Mouse (Mus musculus) MEL (cell line): ENCODE measurements around the gene Xpo4.

ENCODE experiments used
- CTCF ChIP-seq, 3 experiments: IDR thresholded peaks in 2 of 3; conservative IDR thresholded peaks in 1 of 3; 2 replicates each; pipeline ENCODE4 v1.5.1; 2011 to 2012; ENCODE audit warnings: low read length in 3 of 3, low read depth in 2 of 3, mild to moderate bottlenecking in 2 of 3, improper control_type of control experiment in 1 of 3, inconsistent platforms in 1 of 3, mixed read lengths in 1 of 3, moderate library complexity in 1 of 3; ENCODE audit not compliant: control insufficient read depth in 1 of 3, insufficient read depth in 1 of 3, poor library complexity in 1 of 3, severe bottlenecking in 1 of 3
- EP300 ChIP-seq, 2 experiments: IDR thresholded peaks; 2 replicates each; pipeline ENCODE4 v1.6.1; 2011; ENCODE audit warnings: improper control_type of control experiment in 2 of 2, low read length in 2 of 2, low read depth in 1 of 2, mild to moderate bottlenecking in 1 of 2
- GATA1 ChIP-seq: IDR thresholded peaks from 2 replicates; pipeline ENCODE4 v1.6.1; 2011; ENCODE audit warnings: low read depth, low read length, improper control_type of control experiment
- HCFC1 ChIP-seq: IDR thresholded peaks from 2 replicates; pipeline ENCODE4 v1.6.1; 2012; ENCODE audit warnings: low read depth, mild to moderate bottlenecking, inconsistent platforms, low read length, improper control_type of control experiment, moderate library complexity
- MAX ChIP-seq: IDR thresholded peaks from 2 replicates; pipeline ENCODE4 v1.6.1; 2011; ENCODE audit warnings: low read length, improper control_type of control experiment
- NELFE ChIP-seq: IDR thresholded peaks from 2 replicates; pipeline ENCODE4 v1.6.1; 2011; ENCODE audit warnings: low read depth, low read length, improper control_type of control experiment
- SIN3A ChIP-seq: IDR thresholded peaks from 2 replicates; pipeline ENCODE4 v1.6.1; 2012; ENCODE audit warnings: low read length, improper control_type of control experiment, inconsistent platforms
- ZMIZ1 ChIP-seq: IDR thresholded peaks from 2 replicates; pipeline ENCODE4 v1.6.1; 2012; ENCODE audit warnings: low read depth, mild to moderate bottlenecking, inconsistent platforms, low read length, improper control_type of control experiment, moderate library complexity

GRCm38 (mm10) chr14:57686647-57687046 is 21.4 kb upstream of the Xpo4 start:
- TF ChIP-seq CTCF (IDR thresholded peaks at IDR 0.05 in 2 of 3, conservative IDR thresholded peaks at IDR 0.05 in 1 of 3; ENCODE audit: control insufficient read depth in 1 of 3, insufficient read depth in 1 of 3, low read depth in 2 of 3, low read length in 3 of 3, poor library complexity in 1 of 3, severe bottlenecking in 1 of 3) = no peak
- no peak for TF ChIP-seq ZMIZ1
- no peak for TF ChIP-seq MAX
- no peak for TF ChIP-seq HCFC1
- TF ChIP-seq GATA1 = no peak
- TF ChIP-seq NELFE = no peak
- no peak for TF ChIP-seq EP300 (IDR thresholded peaks at IDR 0.05; ENCODE audit: low read depth in 1 of 2, low read length in 2 of 2)
- no peak for TF ChIP-seq SIN3A
